Mouse (Mus musculus) liver, embryonic 14.5 days (tissue): ENCODE data around the gene Dnajb7. TPM values are rescaled to one million over a fixed set of nuclear protein-coding genes. Genes with fewer than 3 reads are reported as not detected.
"Not testable (repeated sequence)": the region's sequence is repeated elsewhere in the genome, so short reads cannot be mapped to it uniquely, and the experiment has no call there.

Experiments
- ATAC-seq: fragments of 200-750 bp; cut with Nextera tagmentation; 2 replicates; pipeline ENCODE4 v1.8.0; 2017; ENCODE audit warnings: moderate number of reproducible peaks, mild to moderate bottlenecking, moderate library complexity; ENCODE audit not compliant: insufficient read depth
- DNase-seq, 3 experiments: peaks; one replicate each; pipeline ENCODE4 v3.0.0-alpha.2; 2012 to 2013; ENCODE audit warnings: low read depth in 3 of 3, low spot score in 3 of 3
- H3K27ac ChIP-seq: fragments of 300-500 bp; sonication (generic); 2 replicates; pipeline ENCODE4 v1.5.1; 2014; ENCODE audit warnings: moderate library complexity, mild to moderate bottlenecking, control low read depth, inconsistent platforms
- H3K27me3 ChIP-seq: fragments of 300-500 bp; sonication (generic); 2 replicates; pipeline ENCODE4 v1.6.1; 2014; ENCODE audit warnings: mild to moderate bottlenecking, low read length, moderate library complexity; ENCODE audit not compliant: control insufficient read depth, insufficient read depth
- H3K36me3 ChIP-seq: fragments of 300-500 bp; sonication (generic); replicated peaks from 2 replicates; pipeline ENCODE4 v1.6.1; 2014; ENCODE audit warnings: low read depth; ENCODE audit not compliant: control insufficient read depth, insufficient read depth
- H3K4me1 ChIP-seq, 2 experiments: fragments of 200-500 bp in 1 of 2; fragments of 300-500 bp in 1 of 2; sonication (generic) in 1 of 2; replicated peaks; 2 replicates each; pipeline ENCODE4 v1.6.1; 2012 to 2014; ENCODE audit warnings: antibody characterized with exemption in 1 of 2, inconsistent platforms in 1 of 2, low read length in 1 of 2; ENCODE audit not compliant: control insufficient read depth in 2 of 2, insufficient read depth in 2 of 2
- H3K4me2 ChIP-seq: fragments of 300-500 bp; sonication (generic); 2 replicates; pipeline ENCODE4 v1.6.1; 2014; ENCODE audit warnings: low read depth, mild to moderate bottlenecking, control low read depth, moderate library complexity
- H3K4me3 ChIP-seq, 2 experiments: fragments of 200-500 bp in 1 of 2; fragments of 300-500 bp in 1 of 2; sonication (generic) in 1 of 2; 2 replicates each; pipeline ENCODE4 v1.5.1; 2012 to 2014; ENCODE audit warnings: low read depth in 2 of 2, low read length in 2 of 2, mild to moderate bottlenecking in 2 of 2, control low read depth in 1 of 2, inconsistent platforms in 1 of 2, moderate library complexity in 1 of 2; ENCODE audit not compliant: insufficient read depth in 1 of 2
- H3K9ac ChIP-seq: fragments of 300-500 bp; sonication (generic); replicated peaks from 2 replicates; pipeline ENCODE4 v1.6.1; 2014; ENCODE audit warnings: mild to moderate bottlenecking, control low read depth, moderate library complexity
- H3K9me3 ChIP-seq: fragments of 300-500 bp; sonication (generic); 2 replicates; pipeline ENCODE4 v1.6.1; 2016; ENCODE audit warnings: low read length, mixed read lengths; ENCODE audit not compliant: control insufficient read depth
- CTCF ChIP-seq: IDR thresholded peaks from 2 replicates; pipeline ENCODE4 v1.5.1; 2016; ENCODE audit warnings: antibody characterized with exemption, low read depth, control low read depth
- EP300 ChIP-seq: IDR thresholded peaks from 2 replicates; pipeline ENCODE4 v1.6.1; 2016; ENCODE audit warnings: antibody characterized with exemption, low read depth
- WGBS: fragments of 180-500 bp; shearing (Covaris S2); extraction: QIAGEN DNeasy Blood & Tissue Kit; methylation state at CpG from one replicate; pipeline ENCODE4 v1.1.7; 2014; ENCODE audit not compliant: insufficient replicate concordance; 5-methylcytosine and 5-hydroxymethylcytosine counted together
- polyA plus RNA-seq, 2 experiments: library from polyadenylated mRNA; depleted of rRNA in 1 of 2; stranded (reverse) in 1 of 2; unstranded in 1 of 2; fragments of >200 nt; fragmentation: Nextera tagmentation in 1 of 2; extraction: Ambion mirVana in 1 of 2; gene quantifications; 2 replicates each; pipeline versions ENCODE4 v1.2.1 to v1.2.3; 2012 to 2014

Gene Dnajb7
- polyA plus RNA-seq, 2 experiments: 0.18 TPM; not detected in 1

DNA sequence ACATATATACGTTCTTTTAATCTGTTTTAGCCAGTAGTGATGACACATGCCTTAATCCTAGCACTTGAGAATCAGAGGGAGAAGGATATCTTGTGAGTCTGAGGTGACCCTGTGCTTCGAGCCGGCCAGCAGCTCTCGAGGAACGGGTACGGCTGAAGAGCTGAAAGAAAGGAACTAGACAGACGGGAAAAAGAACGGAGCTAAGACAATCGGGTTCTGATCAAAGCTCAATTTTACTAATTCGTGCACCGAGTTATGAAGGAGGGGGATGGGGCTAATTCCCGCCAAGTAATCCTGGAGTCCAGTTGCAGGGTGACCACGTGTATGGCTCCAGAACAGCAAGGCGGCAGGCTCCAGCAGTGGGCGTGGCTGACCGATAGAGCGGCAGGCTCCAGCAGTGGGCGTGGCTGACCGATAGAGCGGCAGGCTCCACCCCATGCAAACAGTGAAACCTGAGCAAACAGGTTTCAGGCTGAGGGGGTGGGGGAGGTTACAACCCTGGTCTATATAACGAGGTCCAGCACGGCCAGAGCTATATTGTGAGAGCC is 8.7 kb upstream of the Dnajb7 start:
- peak overlapping the region; percentile 70 for H3K4me2 ChIP-seq
- not testable (repeated sequence) for H3K9me3 ChIP-seq, H3K36me3 ChIP-seq, H3K27me3 ChIP-seq
- ATAC-seq: peak; percentile 88
- H3K4me3 ChIP-seq: peak overlapping the region; percentile 19 to 20; a peak in 3 of 4 replicates
- TF ChIP-seq CTCF: peak; percentile 23; the same call in 1 of the 2 replicates
- H3K4me1 ChIP-seq: peaks cover 17 to 22% of the 10 kb centered on the region in 2 experiments
- H3K9ac ChIP-seq: peak overlapping the region; percentile 53
- peak; percentile 62 to 66 (median 63) for DNase-seq
- 9% methylated on average over 22 of the region's 22 CpGs for WGBS
- peak overlapping the region; percentile 4 for H3K27ac ChIP-seq

DNA sequence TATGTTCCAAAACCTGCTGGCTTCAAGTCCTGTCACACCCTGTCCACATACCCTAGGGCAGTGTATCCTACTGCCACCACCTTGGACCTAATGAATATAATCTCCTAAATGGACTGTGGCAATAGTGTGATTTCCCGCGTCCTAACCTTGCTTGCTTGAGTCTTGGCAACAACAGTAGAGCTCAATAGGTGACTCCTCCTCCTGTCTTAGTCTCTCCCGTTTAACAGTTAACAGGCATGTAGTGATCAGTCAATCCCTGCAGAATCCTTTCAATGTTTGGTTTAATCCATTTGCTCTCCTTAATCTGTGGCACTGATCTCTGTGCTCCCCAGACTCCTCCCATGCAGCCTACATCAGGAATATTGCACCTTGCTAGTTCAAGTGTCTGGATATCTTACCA is 3.1 kb downstream of the Dnajb7 start:
- peaks cover 3 to 8% of the 10 kb centered on the region in 2 experiments; a peak in 2 of 4 replicates for H3K4me1 ChIP-seq
- ATAC-seq (no peak), DNase-seq (no peak)
- no peak overlapping the region for H3K27ac ChIP-seq
- 82% methylated on average over 3 of the region's 3 CpGs for WGBS
- H3K27me3 ChIP-seq: no peaks in the 10 kb centered on the region
- H3K4me2 ChIP-seq: no peak overlapping the region
- H3K4me3 ChIP-seq: no peak overlapping the region
- TF ChIP-seq EP300: no peak
- no peak for TF ChIP-seq CTCF
- H3K9ac ChIP-seq: no peak overlapping the region
- H3K36me3 ChIP-seq: no peaks in the 10 kb centered on the region; the same call in 1 of the 2 replicates
- H3K9me3 ChIP-seq: no peaks in the 10 kb centered on the region

DNA sequence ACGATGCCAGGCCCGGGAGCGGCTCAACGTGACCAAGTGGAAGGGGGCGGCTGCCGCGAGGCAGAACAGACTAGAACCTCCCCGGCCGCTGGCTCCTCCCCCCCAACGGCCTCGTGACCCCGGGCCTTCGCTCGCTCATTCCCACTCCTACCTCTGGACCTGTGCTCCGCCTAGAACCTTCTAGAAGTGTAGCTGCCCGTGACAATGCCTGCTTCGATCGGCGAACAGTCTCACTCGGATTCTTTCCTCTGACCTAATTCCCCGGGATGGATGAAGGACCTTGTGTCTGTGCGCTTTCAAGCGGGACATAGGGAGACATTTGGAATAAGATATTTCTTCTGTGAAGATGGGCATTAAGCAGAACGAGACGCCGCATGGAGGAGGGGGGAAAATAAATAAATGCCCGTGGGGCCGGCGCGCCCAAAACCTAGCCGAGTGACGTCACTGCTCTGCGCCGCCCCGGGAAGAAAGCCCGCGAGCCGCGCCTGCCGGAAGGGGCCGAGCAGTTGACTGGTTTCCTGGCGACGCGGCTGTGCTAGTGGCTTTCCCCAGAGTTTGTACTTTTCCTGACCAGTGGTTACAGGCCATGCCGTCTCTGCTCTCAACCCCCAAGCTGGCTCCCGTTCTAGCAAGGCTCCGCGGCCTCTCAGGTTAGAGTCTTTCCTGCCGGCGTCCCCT is 8.3 kb downstream of the Dnajb7 start, which contains the start of the genes St13 and Xpnpep3:
Gene St13, minus strand, starts transcription at position 440 of the 678 bp plus-strand sequence.
Gene Xpnpep3, plus strand, starts transcription at position 501 of the 678 bp plus-strand sequence.
- Histone ChIP-seq H3K36me3 (peaks cover 3% of the 10 kb centered on the region; the same call in 1 of the 2 replicates), H3K4me2 (peak within 1 kb of the TSS; percentile 84), H3K9ac (peak within 1 kb of the TSS; percentile 96), H3K27me3 (no peaks in the 10 kb centered on the region), H3K4me1 (peaks cover 7 to 20% of the 10 kb centered on the region in 2 experiments; a peak in 3 of 4 replicates), H3K4me3 (peak within 1 kb of the TSS; percentile 96 to 97), H3K9me3 (no peaks in the 10 kb centered on the region), H3K27ac (peak within 1 kb of the TSS; percentile 88)
- DNase-seq (peak; percentile 95), ATAC-seq (peak; percentile 99)
- TF ChIP-seq EP300: peak; percentile 74
- no peak for TF ChIP-seq CTCF
- under 1% methylated on average over 50 of the region's 50 CpGs for WGBS

DNA sequence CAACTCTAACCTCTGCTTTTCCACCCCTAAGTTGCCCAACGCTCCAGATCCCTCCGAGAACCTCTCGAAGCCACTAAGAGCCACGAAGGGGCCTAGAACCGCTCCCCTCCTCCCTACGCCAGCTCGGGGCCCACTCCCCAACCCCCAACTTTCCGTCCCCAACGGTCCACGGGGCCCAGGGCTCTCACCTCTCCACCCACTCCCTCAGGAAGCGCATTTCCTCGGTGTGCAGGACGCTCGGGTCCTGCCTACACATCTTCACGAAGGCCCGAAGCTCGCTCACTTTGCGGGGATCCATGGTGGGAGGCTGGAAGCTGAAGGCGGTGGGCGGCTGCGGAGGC is 8.8 kb downstream of the Dnajb7 start:
- Histone ChIP-seq H3K9ac (peak overlapping the region; percentile 96), H3K36me3 (peaks cover 3% of the 10 kb centered on the region; the same call in 1 of the 2 replicates), H3K9me3 (no peaks in the 10 kb centered on the region), H3K4me1 (peaks cover 7 to 20% of the 10 kb centered on the region in 2 experiments; a peak in 3 of 4 replicates), H3K4me3 (peak overlapping the region; percentile 96 to 97), H3K4me2 (peak overlapping the region; percentile 84), H3K27ac (peak overlapping the region; percentile 88), H3K27me3 (no peaks in the 10 kb centered on the region)
- DNase-seq: no peak
- under 1% methylated on average over 21 of the region's 21 CpGs for WGBS
- no peak for ATAC-seq
- TF ChIP-seq CTCF: no peak
- TF ChIP-seq EP300: no peak

DNA sequence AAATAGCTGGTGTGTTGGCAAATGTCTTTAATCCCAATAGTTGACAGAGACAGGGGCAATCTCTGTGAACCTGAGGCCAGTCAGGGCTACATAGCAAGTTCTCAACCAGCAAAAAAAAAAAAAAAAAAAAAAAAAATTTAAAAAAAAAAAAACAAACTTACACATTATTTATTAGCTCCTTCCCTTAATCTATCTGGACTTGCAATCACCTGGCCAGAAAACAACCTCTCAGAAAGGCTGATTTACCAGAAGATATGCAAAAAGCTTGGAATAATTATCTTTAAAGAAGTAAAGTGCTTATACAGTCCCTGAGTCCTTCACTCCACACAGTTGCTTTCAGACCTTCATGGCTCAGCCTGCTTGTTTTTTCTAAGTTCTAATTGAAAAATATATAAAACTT is 9.9 kb downstream of the Dnajb7 start:
- H3K36me3 ChIP-seq: peaks cover 3% of the 10 kb centered on the region; the same call in 1 of the 2 replicates
- no peak for ATAC-seq
- no peaks in the 10 kb centered on the region for H3K27me3 ChIP-seq
- no peak for DNase-seq
- TF ChIP-seq EP300: no peak
- TF ChIP-seq CTCF: no peak
- H3K4me1 ChIP-seq: peaks cover 7 to 20% of the 10 kb centered on the region in 2 experiments; a peak in 3 of 4 replicates
- H3K9me3 ChIP-seq: no peaks in the 10 kb centered on the region
- peak overlapping the region; percentile 84 for H3K4me2 ChIP-seq
- H3K4me3 ChIP-seq: peak overlapping the region in 1 of 2 experiments; percentile 97; a peak in 2 of 4 replicates
- no peak overlapping the region for H3K27ac ChIP-seq
- peak overlapping the region; percentile 7; the same call in 1 of the 2 replicates for H3K9ac ChIP-seq
